Mouse (Mus musculus) ES-E14 (cell line): ENCODE data around the gene Apbb2. TPM values are rescaled to one million over a fixed set of nuclear protein-coding genes. Genes with fewer than 3 reads are reported as not detected.

Experiments used
- DNase-seq: peaks from one replicate; pipeline ENCODE4 v3.0.0-alpha.2; 2013; ENCODE audit warnings: low read depth, low spot score
- H3K27ac ChIP-seq: 2 replicates; pipeline ENCODE4 v1.5.1; 2012; ENCODE audit warnings: low read depth, mild to moderate bottlenecking, low read length, moderate library complexity, mixed read lengths; ENCODE audit not compliant: poor library complexity, insufficient read depth, severe bottlenecking
- H3K36me3 ChIP-seq: 2 replicates; pipeline ENCODE4 v1.6.1; 2012; ENCODE audit warnings: mild to moderate bottlenecking, low read length, moderate library complexity, mixed read lengths; ENCODE audit not compliant: control insufficient read depth, poor library complexity, insufficient read depth, severe bottlenecking
- H3K4me1 ChIP-seq, 2 experiments: fragments of 150-350 bp in 1 of 2; sonication (generic) in 1 of 2; 2 replicates each; pipeline ENCODE4 v1.6.1; 2012; ENCODE audit warnings: low read length in 2 of 2, mild to moderate bottlenecking in 1 of 2, mixed read lengths in 1 of 2; ENCODE audit not compliant: control insufficient read depth in 2 of 2, insufficient read depth in 2 of 2, poor library complexity in 1 of 2
- H3K4me3 ChIP-seq, 2 experiments: fragments of 150-350 bp in 1 of 2; sonication (generic) in 1 of 2; 2 replicates each; pipeline ENCODE4 v1.5.1; 2012; ENCODE audit warnings: low read length in 2 of 2, low read depth in 1 of 2, mild to moderate bottlenecking in 1 of 2, mixed read lengths in 1 of 2; ENCODE audit not compliant: insufficient read depth in 1 of 2, poor library complexity in 1 of 2, severe bottlenecking in 1 of 2
- H3K9ac ChIP-seq: 2 replicates; pipeline ENCODE4 v1.6.1; 2012; ENCODE audit warnings: low read depth, mild to moderate bottlenecking, low read length, mixed read lengths; ENCODE audit not compliant: poor library complexity, insufficient read depth, severe bottlenecking
- H3K9me3 ChIP-seq: fragments of 150-350 bp; sonication (generic); 2 replicates; pipeline ENCODE4 v1.6.1; 2012; ENCODE audit warnings: low read depth, mild to moderate bottlenecking, low read length; ENCODE audit not compliant: control insufficient read depth, insufficient read depth
- CHD2 ChIP-seq: IDR thresholded peaks from 2 replicates; pipeline ENCODE4 v1.6.1; 2014; ENCODE audit warnings: mild to moderate bottlenecking, low read depth, low read length, inconsistent platforms
- HCFC1 ChIP-seq: IDR thresholded peaks from 2 replicates; pipeline ENCODE4 v1.6.1; 2012; ENCODE audit warnings: low read length, inconsistent platforms, borderline replicate concordance; ENCODE audit not compliant: insufficient read depth
- MAFK ChIP-seq: IDR thresholded peaks from 2 replicates; pipeline ENCODE4 v1.6.1; 2014; ENCODE audit warnings: mild to moderate bottlenecking, low read depth, low read length, inconsistent platforms; ENCODE audit not compliant: insufficient read depth
- ZC3H11A ChIP-seq: IDR thresholded peaks from 2 replicates; pipeline ENCODE4 v1.6.1; 2012; ENCODE audit warnings: low read depth, mild to moderate bottlenecking, inconsistent platforms, low read length, borderline replicate concordance
- ZNF384 ChIP-seq: IDR thresholded peaks from 2 replicates; pipeline ENCODE4 v1.6.1; 2012; ENCODE audit warnings: low read depth, low read length, inconsistent platforms
- in situ Hi-C, 2 experiments: fragments of 600-800 bp; cut with MboI; formaldehyde crosslinking; loops; one replicate each; pipeline ENCODE4 v1.15.1; 2025; ENCODE audit warnings: low sequenced_read_pairs in 2 of 2, inconsistent platforms in 1 of 2; ENCODE audit not compliant: unreplicated experiment in 2 of 2
- total RNA-seq: library from RNA; depleted of rRNA; stranded (reverse); fragments of 300-350 nt; gene quantifications from 2 replicates; pipeline ENCODE4 v1.2.3, GENCODE M21; 2012

Gene Apbb2
- total RNA-seq, 1 experiment: 15.3 TPM

DNA sequence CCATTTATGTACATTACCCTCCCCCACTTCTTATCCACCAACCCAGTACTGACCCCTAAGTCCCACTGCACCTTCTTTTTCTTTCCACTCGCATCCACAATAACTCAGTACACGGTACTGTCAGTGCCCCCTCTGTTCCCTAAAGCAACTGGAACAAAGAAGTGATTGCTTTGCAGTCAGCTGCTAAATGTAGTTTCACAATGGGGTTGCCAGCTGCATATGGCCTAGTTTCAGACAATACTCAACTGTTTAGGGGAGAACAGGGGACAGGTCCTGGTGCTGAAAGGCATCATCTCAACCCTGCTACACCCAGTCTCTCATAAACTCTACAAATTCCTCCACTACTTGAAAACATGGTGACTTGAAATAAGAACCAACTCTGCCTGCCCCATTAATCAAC, 347.4 kb downstream of the Apbb2 start:
- Histone ChIP-seq H3K9ac (no peak overlapping the region), H3K36me3 (no peaks in the 10 kb centered on the region), H3K27ac (no peak overlapping the region), H3K9me3 (no peaks in the 10 kb centered on the region), H3K4me3 (no peak overlapping the region), H3K4me1 (no peaks in the 10 kb centered on the region)
- no peak for TF ChIP-seq ZC3H11A
- no peak for TF ChIP-seq MAFK
- TF ChIP-seq CHD2: no peak
- TF ChIP-seq HCFC1: no peak
- no peak for TF ChIP-seq ZNF384
- in situ Hi-C loops: loop anchor here in 1 of 2 experiments (10.0 kb wide), 1 partner anchor 394 kb away; no protein-coding TSS in a partner anchor
- no peak for DNase-seq

DNA sequence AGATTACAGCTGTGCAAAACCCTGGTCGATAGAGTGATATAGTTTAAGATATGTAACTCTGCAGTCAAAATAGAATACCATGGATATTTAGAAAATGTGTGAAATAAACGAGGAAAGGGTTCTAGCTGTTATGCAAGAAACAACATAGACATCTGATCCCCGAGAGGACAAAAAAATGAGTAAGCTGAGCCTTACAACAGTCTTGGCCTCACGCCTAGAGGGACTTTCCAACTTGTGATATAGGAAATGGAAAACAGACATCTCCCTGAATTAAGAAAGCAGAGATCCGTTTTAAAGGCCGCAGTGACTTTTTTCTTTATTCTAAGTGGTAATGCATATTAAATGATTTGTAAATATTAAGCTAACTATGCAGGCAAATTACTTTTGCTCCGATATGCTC, 349.0 kb downstream of the Apbb2 start:
- DNase-seq: no peak
- no peak for TF ChIP-seq CHD2
- TF ChIP-seq ZC3H11A: no peak
- no peak for TF ChIP-seq HCFC1

DNA sequence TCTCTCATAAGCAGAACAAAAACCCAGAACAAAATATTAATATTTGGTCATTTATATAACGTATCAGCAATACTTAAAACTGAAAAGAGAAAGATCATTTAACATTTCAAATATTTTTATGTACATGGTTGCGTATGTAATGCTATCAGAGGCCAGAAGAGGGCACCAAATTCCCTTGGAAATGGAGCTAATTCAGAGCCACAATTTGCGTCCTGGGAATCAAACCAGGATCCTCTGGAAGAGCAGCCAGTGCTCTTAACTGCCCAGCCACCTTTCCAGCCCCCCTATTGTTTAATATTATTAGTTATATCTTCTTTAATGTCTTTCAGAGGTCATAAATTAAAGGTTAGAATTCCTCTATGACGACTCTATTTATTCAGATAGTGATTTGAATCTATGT, 355.2 kb downstream of the Apbb2 start:
- no peak overlapping the region for H3K27ac ChIP-seq
- in situ Hi-C loops: no loop called here
- no peaks in the 10 kb centered on the region for H3K4me1 ChIP-seq
- peak; percentile 47 for DNase-seq
- H3K4me3 ChIP-seq: no peak overlapping the region
- no peak for TF ChIP-seq MAFK
- no peak for TF ChIP-seq CHD2
- TF ChIP-seq ZNF384: no peak
- TF ChIP-seq ZC3H11A: peak; percentile 90
- no peak for TF ChIP-seq HCFC1
- H3K36me3 ChIP-seq: no peaks in the 10 kb centered on the region
- H3K9ac ChIP-seq: no peak overlapping the region
- no peaks in the 10 kb centered on the region for H3K9me3 ChIP-seq

More for the DNA sequence above, 349.0 kb downstream of the Apbb2 start:
- Histone ChIP-seq H3K36me3 (no peaks in the 10 kb centered on the region), H3K9me3 (no peaks in the 10 kb centered on the region), H3K4me3 (no peak overlapping the region), H3K9ac (no peak overlapping the region), H3K4me1 (no peaks in the 10 kb centered on the region), H3K27ac (no peak overlapping the region)
- in situ Hi-C loops: loop anchor here in 1 of 2 experiments (10.0 kb wide), 1 partner anchor 395 kb away; no protein-coding TSS in a partner anchor

DNA sequence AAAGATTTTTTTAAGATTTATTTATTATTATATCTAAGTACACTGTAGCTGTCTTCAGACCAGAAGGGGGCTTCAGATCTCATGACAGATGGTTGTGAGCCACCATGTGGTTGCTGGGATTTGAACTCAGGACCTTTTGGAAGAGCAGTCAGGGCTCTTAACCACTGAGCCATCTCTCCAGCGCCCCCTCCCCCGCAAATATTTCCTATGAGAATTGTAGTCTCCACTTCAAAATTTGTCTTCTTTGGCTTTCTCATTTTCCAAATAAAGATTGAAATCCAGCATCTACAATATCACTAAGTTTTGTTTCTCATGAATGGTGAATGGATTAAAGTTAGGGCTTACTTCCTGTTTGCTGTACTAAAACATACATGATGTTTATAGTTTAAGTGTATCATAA, 356.1 kb downstream of the Apbb2 start:
- Histone ChIP-seq H3K36me3 (no peaks in the 10 kb centered on the region), H3K27ac (no peak overlapping the region), H3K9me3 (no peaks in the 10 kb centered on the region), H3K4me3 (no peak overlapping the region), H3K4me1 (no peaks in the 10 kb centered on the region), H3K9ac (no peak overlapping the region)
- TF ChIP-seq HCFC1 (no peak), MAFK (no peak), ZNF384 (no peak), ZC3H11A (no peak), CHD2 (no peak)
- DNase-seq: no peak
- in situ Hi-C loops: no loop called here
